Mouse (Mus musculus) ES-Bruce4 (cell line): ENCODE data around the gene Mrm1.

ENCODE experiments used
- CTCF ChIP-seq: IDR thresholded peaks from one replicate; pipeline ENCODE4 v1.8.1; 2011; ENCODE audit warnings: low read depth, low read length
- POLR2A ChIP-seq: IDR thresholded peaks from one replicate; pipeline ENCODE4 v1.8.1; 2011; ENCODE audit warnings: low read length; ENCODE audit not compliant: insufficient read depth

GRCm38 (mm10) chr11:84855285-84855684 is 36.0 kb upstream of the Mrm1 start:
- no peak for TF ChIP-seq CTCF
- TF ChIP-seq POLR2A: no peak
